Mouse (Mus musculus) kidney, embryonic 15.5 days (tissue): ENCODE data around the gene Clint1. TPM values are rescaled to one million over a fixed set of nuclear protein-coding genes. Genes with fewer than 3 reads are reported as not detected.
A peak's percentile ranks its signal among the peaks of the same experiment; 100 is the strongest.

Experiments used
- ATAC-seq: fragments of 200-750 bp; cut with Nextera tagmentation; replicated peaks from 2 replicates; pipeline ENCODE4 v1.8.0; 2017; ENCODE audit warnings: moderate TSS enrichment; ENCODE audit not compliant: low FRiP score
- H3K27ac ChIP-seq: fragments of 300-500 bp; sonication (generic); 2 replicates; pipeline ENCODE4 v1.5.1; 2015; ENCODE audit warnings: mild to moderate bottlenecking, inconsistent platforms
- H3K27me3 ChIP-seq: fragments of 300-500 bp; sonication (generic); 2 replicates; pipeline ENCODE4 v1.6.1; 2015; ENCODE audit warnings: inconsistent platforms
- H3K36me3 ChIP-seq: fragments of 300-500 bp; sonication (generic); 2 replicates; pipeline ENCODE4 v1.6.1; 2015; ENCODE audit warnings: inconsistent platforms
- H3K4me1 ChIP-seq: fragments of 300-500 bp; sonication (generic); 2 replicates; pipeline ENCODE4 v1.6.1; 2015; ENCODE audit warnings: inconsistent platforms
- H3K4me2 ChIP-seq: fragments of 300-500 bp; sonication (generic); 2 replicates; pipeline ENCODE4 v1.6.1; 2015; ENCODE audit warnings: moderate library complexity, mild to moderate bottlenecking, inconsistent platforms
- H3K4me3 ChIP-seq: fragments of 300-500 bp; sonication (generic); replicated peaks from 2 replicates; pipeline ENCODE4 v1.5.1; 2015; ENCODE audit warnings: mild to moderate bottlenecking, inconsistent platforms
- H3K9ac ChIP-seq: fragments of 300-500 bp; sonication (generic); 2 replicates; pipeline ENCODE4 v1.6.1; 2015; ENCODE audit warnings: mild to moderate bottlenecking, inconsistent platforms
- H3K9me3 ChIP-seq: fragments of 300-500 bp; sonication (generic); replicated peaks from 2 replicates; pipeline ENCODE4 v1.6.1; 2016; ENCODE audit warnings: inconsistent platforms
- WGBS: fragments of 180-500 bp; shearing (Covaris S2); methylation state at CpG from one replicate; pipeline ENCODE4 v1.1.7; 2015; ENCODE audit warnings: mixed read lengths; 5-methylcytosine and 5-hydroxymethylcytosine counted together
- polyA plus RNA-seq: library from polyadenylated mRNA; unstranded; fragments of >200 nt; fragmentation: Nextera tagmentation; extraction: Ambion mirVana; gene quantifications from 2 replicates; pipeline ENCODE4 v1.2.1, GENCODE M21; 2015

Clint1 gene
- polyA plus RNA-seq, 1 experiment from 2014 or later, result 97.8 TPM

DNA sequence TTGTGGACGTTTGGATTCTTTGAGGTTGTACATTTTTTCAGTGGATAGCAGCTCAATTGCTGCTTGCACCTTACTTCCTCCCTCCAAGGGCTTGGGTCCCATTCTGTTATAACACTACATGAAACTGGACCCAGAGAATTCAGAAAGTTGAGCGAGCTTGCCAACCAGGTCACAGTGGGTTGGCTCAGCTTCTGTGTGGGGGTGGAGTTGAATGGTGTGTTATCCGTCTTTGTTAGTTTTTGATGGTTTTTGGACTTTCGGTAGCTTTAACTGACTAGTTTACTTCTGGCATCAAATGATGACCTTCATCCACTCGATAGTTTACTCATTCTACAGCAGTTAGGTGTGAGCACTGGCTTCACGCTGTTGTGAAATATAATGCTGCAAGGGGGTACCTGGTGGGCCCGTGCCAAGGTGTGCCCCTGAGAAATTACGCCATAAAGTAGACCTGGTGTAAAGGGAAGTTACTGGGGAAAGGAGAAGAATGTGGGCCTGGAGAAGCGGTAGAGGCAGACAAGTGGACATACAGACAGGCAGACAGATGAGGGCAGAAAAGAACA, 36.7 kb downstream of the Clint1 start:
- Histone ChIP-seq H3K9ac (no peak overlapping the region), H3K4me3 (no peak overlapping the region), H3K4me2 (no peak overlapping the region), H3K9me3 (no peaks in the 10 kb centered on the region), H3K4me1 (peaks cover 3% of the 10 kb centered on the region), H3K36me3 (peaks cover 91% of the 10 kb centered on the region), H3K27me3 (no peaks in the 10 kb centered on the region), H3K27ac (no peak overlapping the region)
- WGBS, result 89% methylated on average over 9 of the region's 9 CpGs
- no peak for ATAC-seq

DNA sequence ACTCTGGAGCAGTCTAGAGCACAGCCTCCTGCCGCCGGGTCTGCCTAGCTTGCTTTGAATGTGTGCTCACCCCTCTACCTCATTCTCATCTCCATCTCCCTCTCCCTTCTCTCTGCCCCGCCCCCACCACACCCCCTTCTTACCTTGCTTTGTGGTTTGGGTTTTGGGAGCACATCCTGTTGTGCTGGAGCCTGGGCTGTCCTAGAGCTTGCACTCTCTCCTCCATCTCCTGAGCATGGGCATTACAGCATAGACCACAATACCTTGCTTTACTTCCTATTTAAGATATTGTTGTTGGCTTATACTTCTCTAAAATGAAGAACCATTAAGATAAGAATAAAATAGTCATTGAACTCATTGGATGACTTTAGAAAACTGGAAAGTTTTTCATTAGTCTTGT, 38.1 kb downstream of the Clint1 start:
- 97% methylated on average over 3 of the region's 3 CpGs for WGBS
- Histone ChIP-seq H3K9ac (no peak overlapping the region), H3K4me3 (no peak overlapping the region), H3K4me2 (no peak overlapping the region), H3K36me3 (peaks cover 100% of the 10 kb centered on the region), H3K4me1 (no peaks in the 10 kb centered on the region), H3K27ac (no peak overlapping the region), H3K9me3 (no peaks in the 10 kb centered on the region), H3K27me3 (no peaks in the 10 kb centered on the region)
- no peak for ATAC-seq

DNA sequence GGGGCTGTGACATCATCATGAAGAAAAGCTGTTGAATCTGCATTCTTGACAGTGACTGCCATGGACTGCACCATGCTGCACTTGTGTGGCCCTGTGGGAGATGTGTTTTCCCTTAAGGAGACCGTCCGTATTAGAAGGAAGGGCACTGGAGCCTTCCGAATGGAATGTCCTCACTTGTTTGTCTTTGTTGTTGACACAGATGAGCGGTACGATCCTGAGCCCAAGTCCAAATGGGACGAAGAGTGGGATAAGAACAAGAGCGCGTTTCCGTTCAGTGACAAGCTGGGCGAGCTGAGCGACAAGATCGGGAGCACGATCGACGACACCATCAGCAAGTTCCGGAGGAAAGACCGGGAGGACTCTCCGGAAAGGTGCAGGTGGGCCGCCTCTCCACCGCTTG, 38.6 kb downstream of the Clint1 start:
- WGBS, result 90% methylated on average over 20 of the region's 20 CpGs
- Histone ChIP-seq H3K4me2 (no peak overlapping the region), H3K36me3 (peaks cover 100% of the 10 kb centered on the region), H3K27me3 (no peaks in the 10 kb centered on the region), H3K27ac (no peak overlapping the region), H3K4me1 (no peaks in the 10 kb centered on the region), H3K4me3 (no peak overlapping the region), H3K9ac (no peak overlapping the region), H3K9me3 (no peaks in the 10 kb centered on the region)
- no peak for ATAC-seq

DNA sequence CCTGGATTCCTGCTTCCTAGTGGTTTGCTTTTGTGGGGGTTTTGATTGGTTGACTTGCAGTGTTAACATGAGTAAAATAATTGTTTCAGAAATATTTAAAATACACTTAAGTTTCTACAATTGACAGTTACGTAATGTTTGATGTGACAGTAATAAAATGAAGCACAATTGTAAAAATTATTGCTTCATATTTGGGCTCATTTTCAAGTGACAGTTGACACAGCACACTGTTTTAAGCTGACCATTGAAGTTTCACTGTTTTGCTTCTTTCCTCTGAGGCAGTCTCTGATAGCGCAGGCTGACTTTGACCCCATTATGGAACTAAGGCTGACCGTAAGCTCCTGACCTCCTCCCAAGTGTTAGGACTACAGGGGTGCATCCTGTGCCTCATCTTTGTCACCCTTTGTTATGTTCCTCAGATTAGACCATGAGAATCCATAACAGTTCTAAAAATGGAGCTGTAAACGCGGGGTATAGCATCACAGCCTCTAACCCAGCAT, 41.1 kb downstream of the Clint1 start:
- peaks cover 93% of the 10 kb centered on the region for H3K36me3 ChIP-seq
- H3K27ac ChIP-seq, result no peak overlapping the region
- no peaks in the 10 kb centered on the region for H3K27me3 ChIP-seq
- no peak overlapping the region for H3K9ac ChIP-seq
- no peak for ATAC-seq
- no peak overlapping the region for H3K4me2 ChIP-seq
- H3K4me1 ChIP-seq, result no peaks in the 10 kb centered on the region
- no peaks in the 10 kb centered on the region for H3K9me3 ChIP-seq
- whole genome bisulfite sequencing, result 94% methylated on average over 5 of the region's 5 CpGs
- H3K4me3 ChIP-seq, result no peak overlapping the region

DNA sequence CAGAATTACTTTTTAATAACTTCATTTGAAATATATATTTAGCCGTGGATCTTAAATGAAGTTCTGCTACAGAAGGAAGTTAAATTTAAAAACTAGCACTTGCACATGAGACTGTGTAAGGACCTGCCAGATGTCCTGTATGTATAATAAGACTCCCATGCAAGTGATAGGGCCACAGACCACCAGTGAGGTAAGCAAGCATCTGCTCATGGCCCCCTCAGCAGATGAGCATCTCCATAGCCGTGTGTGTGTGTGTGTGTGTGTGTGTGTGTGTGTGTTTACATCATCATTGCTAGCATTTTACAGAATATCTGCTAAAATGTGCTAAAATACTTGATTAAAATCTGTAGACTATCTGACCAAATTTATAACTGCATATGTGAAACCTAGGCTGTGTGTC, 45.5 kb downstream of the Clint1 start:
- Histone ChIP-seq H3K9me3 (no peaks in the 10 kb centered on the region), H3K4me2 (no peak overlapping the region), H3K27ac (no peak overlapping the region), H3K27me3 (no peaks in the 10 kb centered on the region), H3K9ac (no peak overlapping the region), H3K36me3 (peaks cover 76% of the 10 kb centered on the region), H3K4me3 (no peak overlapping the region), H3K4me1 (peaks cover 6% of the 10 kb centered on the region; the same call in 1 of the 2 replicates)
- no peak for ATAC-seq
- WGBS, result 91% methylated on average over 2 of the region's 2 CpGs

DNA sequence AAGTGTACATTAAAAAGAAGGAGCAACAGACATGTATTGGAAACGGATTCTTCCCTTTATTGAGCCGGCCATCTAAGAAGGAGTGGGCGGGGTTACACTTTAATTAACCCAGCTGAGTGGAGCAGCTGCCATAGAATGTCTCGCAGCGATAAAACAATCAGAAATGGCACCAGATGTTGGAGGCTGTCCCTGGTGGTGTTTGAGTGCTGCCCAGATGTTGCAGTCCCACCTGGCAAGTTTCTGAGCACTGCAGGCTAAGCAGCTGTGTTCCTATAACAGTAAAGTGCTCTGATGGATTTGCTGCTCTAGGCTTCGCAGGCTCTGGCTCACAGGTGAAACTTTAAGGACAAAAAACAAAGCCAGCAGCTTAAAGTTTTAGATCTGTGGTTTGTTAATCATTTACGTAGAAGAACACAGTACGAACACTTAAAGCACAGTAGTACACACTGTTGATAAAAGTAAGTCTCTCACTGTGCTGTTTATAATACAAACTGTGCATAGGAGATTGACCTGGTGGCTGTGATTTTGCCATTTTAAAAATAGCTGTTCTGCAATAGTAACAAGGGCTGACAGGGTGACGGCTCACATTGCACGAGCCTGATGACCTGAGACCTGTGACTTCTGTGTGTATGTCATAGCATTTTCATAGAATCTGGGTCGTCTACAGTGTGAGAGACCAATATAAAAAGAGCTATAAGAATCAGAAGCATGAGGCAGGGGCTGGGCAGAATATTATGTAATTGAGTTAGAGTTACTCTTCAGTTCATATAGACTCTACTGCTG, 48.6 kb downstream of the Clint1 start:
- Histone ChIP-seq H3K36me3 (peaks cover 66% of the 10 kb centered on the region), H3K9ac (no peak overlapping the region), H3K27me3 (no peaks in the 10 kb centered on the region), H3K4me1 (peaks cover 6% of the 10 kb centered on the region; the same call in 1 of the 2 replicates), H3K4me3 (no peak overlapping the region), H3K4me2 (no peak overlapping the region), H3K9me3 (no peaks in the 10 kb centered on the region), H3K27ac (peak overlapping the region; percentile 13; the same call in 1 of the 2 replicates)
- no peak for ATAC-seq
- 62% methylated on average over 11 of the region's 11 CpGs for whole genome bisulfite sequencing

DNA sequence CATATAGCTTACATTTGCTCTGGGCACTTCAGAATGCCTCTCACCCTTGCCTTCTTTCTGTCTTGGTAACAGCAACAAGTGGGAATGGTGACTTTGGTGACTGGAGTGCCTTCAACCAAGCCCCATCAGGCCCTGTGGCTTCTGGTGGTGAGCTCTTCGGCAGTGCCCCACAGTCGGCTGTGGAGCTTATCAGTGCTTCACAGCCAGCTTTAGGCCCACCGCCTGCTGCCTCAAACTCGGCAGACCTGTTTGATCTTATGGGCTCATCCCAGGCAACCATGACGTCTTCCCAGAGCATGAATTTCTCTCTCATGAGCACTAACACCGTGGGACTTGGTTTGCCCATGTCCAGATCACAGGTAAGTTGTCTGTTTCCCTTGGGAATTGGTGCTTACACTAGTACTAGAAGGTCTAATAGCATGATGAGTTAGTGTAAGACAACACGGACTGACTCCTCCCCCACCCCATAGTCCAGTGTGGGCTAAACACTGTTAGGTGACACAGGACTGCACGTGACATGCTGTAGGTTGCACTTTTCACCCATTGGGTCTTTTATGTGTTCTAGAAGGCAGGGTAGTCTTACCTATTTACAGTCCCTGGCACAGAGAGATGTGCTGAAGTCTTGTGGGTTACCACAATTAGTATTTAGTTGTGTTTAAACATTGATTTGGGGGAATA, 54.4 kb downstream of the Clint1 start:
- Histone ChIP-seq H3K27ac (no peak overlapping the region), H3K27me3 (no peaks in the 10 kb centered on the region), H3K4me1 (no peaks in the 10 kb centered on the region), H3K9ac (no peak overlapping the region), H3K9me3 (no peaks in the 10 kb centered on the region), H3K4me2 (no peak overlapping the region), H3K36me3 (peaks cover 82% of the 10 kb centered on the region), H3K4me3 (no peak overlapping the region)
- 0 out of 2 replicates have a peak, but pooled peaks have one; percentile 15 for ATAC-seq
- 89% methylated on average over 8 of the region's 8 CpGs for WGBS

DNA sequence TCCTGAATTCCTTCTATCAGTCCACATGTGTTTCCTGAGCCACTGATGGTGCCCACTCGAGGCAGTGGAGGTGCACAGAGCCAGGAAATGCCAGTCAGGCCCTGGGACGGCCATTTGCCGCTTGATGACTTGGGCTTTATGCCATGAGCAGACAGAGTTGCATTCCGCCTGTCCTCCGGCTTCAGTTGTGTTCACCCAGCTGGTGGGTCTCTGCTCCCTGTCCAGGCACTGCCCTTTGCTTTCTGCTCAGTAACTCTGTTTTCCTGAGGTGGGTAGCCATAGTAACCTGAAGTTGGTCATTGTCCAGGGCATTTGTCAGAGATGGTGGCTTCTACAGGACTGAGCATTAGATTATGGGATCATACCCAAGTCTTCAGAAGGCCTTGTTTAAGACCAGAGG, 55.5 kb downstream of the Clint1 start:
- no peak for ATAC-seq
- H3K4me3 ChIP-seq, result no peak overlapping the region
- H3K27ac ChIP-seq, result no peak overlapping the region
- 78% methylated on average over 5 of the region's 5 CpGs for WGBS
- no peaks in the 10 kb centered on the region for H3K27me3 ChIP-seq
- H3K9ac ChIP-seq, result no peak overlapping the region
- no peaks in the 10 kb centered on the region for H3K4me1 ChIP-seq
- no peaks in the 10 kb centered on the region for H3K9me3 ChIP-seq
- H3K36me3 ChIP-seq, result peaks cover 85% of the 10 kb centered on the region
- H3K4me2 ChIP-seq, result no peak overlapping the region

DNA sequence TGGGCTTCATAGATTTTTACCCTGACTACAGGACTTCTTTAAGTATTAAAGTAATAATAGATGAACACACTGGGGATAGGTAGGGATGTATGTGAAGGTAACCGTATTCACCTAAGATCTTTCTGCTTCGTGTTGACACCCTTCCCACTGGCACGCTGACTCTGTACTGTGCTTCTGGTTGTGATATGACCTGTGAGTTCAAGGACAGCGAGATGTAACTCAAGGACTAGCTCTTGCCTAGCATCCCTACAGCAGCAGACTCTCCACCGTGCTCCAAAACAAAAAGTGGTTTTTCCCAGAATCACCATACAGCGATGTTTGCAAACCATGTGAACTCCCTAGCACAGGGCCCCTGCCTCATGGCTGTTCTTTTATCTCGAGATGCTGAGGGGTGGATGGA, 56.2 kb downstream of the Clint1 start:
- Histone ChIP-seq H3K9me3 (no peaks in the 10 kb centered on the region), H3K27ac (no peak overlapping the region), H3K36me3 (peaks cover 78% of the 10 kb centered on the region), H3K9ac (no peak overlapping the region), H3K4me1 (no peaks in the 10 kb centered on the region), H3K4me3 (no peak overlapping the region), H3K27me3 (no peaks in the 10 kb centered on the region), H3K4me2 (no peak overlapping the region)
- no peak for ATAC-seq
- 91% methylated on average over 7 of the region's 7 CpGs for WGBS

DNA sequence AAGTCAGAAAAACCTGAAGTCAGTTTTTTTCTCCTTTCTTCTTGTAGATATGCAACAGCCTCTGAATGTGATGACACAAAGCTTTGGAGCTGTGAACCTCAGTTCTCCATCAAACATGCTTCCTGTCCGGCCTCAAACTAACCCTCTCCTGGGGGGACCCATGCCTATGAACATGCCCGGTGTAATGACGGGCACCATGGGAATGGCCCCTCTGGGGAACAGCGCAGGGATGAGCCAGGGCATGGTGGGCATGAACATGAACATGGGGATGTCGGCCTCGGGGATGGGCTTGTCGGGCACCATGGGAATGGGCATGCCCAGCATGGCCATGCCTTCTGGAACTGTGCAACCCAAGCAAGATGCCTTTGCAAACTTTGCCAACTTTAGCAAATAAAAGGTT, 57.0 kb downstream of the Clint1 start:
- Histone ChIP-seq H3K9ac (no peak overlapping the region), H3K4me1 (no peaks in the 10 kb centered on the region), H3K36me3 (peaks cover 69% of the 10 kb centered on the region), H3K4me3 (no peak overlapping the region), H3K27ac (no peak overlapping the region), H3K9me3 (no peaks in the 10 kb centered on the region), H3K27me3 (no peaks in the 10 kb centered on the region), H3K4me2 (no peak overlapping the region)
- WGBS, result 96% methylated on average over 7 of the region's 7 CpGs
- ATAC-seq, result no peak

DNA sequence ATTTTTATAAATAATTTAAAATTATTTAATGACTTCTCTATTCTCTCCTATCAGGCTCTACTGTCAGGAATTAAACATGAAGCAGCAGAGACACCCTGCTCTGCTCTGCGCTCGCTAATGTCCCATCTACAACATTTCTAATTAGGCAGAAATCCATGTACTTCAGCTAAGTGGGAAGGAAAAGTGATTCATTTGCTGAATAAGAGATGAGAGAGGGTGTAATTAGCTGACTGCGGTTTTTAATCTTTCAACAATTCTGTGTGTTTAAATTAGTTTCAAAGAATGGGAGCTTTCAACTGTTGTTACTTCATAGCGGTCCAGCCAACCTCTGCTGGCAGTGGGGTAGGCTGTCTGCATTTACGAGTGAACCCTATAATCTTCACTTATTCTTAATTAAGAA, 58.9 kb downstream of the Clint1 start:
- peaks cover 61% of the 10 kb centered on the region for H3K36me3 ChIP-seq
- no peaks in the 10 kb centered on the region for H3K4me1 ChIP-seq
- H3K4me3 ChIP-seq, result no peak overlapping the region
- no peak overlapping the region for H3K27ac ChIP-seq
- H3K9me3 ChIP-seq, result no peaks in the 10 kb centered on the region
- no peaks in the 10 kb centered on the region for H3K27me3 ChIP-seq
- H3K9ac ChIP-seq, result no peak overlapping the region
- no peak overlapping the region for H3K4me2 ChIP-seq
- 94% methylated on average over 5 of the region's 5 CpGs for WGBS
- ATAC-seq, result no peak

DNA sequence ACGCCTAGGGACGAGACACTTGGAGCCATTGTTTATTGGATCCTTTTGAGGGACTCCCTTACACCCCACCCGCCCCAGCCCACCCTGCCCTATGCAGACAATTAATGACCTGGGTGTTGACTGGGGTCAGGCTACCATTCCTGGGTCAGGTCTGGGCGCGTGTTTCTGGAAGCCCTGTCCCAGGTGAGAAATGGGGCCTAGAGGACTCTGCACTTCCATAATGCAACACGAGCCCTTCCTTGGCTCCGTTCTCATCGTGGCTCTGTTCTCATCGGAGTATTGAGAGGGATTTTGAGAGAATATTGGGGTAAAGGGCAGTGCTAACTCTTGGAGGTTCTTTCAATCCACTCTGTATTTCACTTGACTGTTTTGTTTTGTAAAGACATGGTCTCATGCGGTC, 64.3 kb downstream of the Clint1 start:
- ATAC-seq, result no peak
- H3K9ac ChIP-seq, result no peak overlapping the region
- H3K9me3 ChIP-seq, result no peaks in the 10 kb centered on the region
- peaks cover 10% of the 10 kb centered on the region for H3K36me3 ChIP-seq
- no peak overlapping the region for H3K4me3 ChIP-seq
- peaks cover under 1% of the 10 kb centered on the region; the same call in 1 of the 2 replicates for H3K4me1 ChIP-seq
- no peak overlapping the region for H3K27ac ChIP-seq
- no peaks in the 10 kb centered on the region for H3K27me3 ChIP-seq
- WGBS, result 77% methylated on average over 10 of the region's 10 CpGs
- H3K4me2 ChIP-seq, result no peak overlapping the region
